Mouse (Mus musculus) gastrocnemius, postnatal 4 days (tissue): Measurements from ENCODE around the gene Tnfrsf8. TPM values are rescaled to one million over a fixed set of nuclear protein-coding genes. Genes with fewer than 3 reads are reported as not detected.
"Not testable (repeated sequence)": the region's sequence is repeated elsewhere in the genome, so short reads cannot be mapped to it uniquely, and the experiment has no call there.

Source experiments
- DNase-seq, 2 experiments: peaks; one replicate each; pipeline ENCODE4 v3.0.0; 2021 to 2022; ENCODE audit warnings: low spot score in 2 of 2, mixed read lengths in 2 of 2
- total RNA-seq, 2 experiments: library from RNA; stranded (reverse); gene quantifications; 2 replicates each; pipeline ENCODE4 v1.2.3; 2021

Tnfrsf8 gene
- total RNA-seq, 2 experiments from 2014 or later, result 0.20 to 0.29 TPM

- DNase-seq, result no peak
Observed at GRCm38 (mm10) chr4:145312530-145312929, 2.4 kb downstream of the Tnfrsf8 start.

- DNase-seq, result no peak
Observed at GRCm38 (mm10) chr4:145310859-145311258, 4.1 kb downstream of the Tnfrsf8 start.

GRCm38 (mm10) chr4:145306422-145306821 lies 8.5 kb downstream of the Tnfrsf8 start:
- DNase-seq, result no peak

DNA sequence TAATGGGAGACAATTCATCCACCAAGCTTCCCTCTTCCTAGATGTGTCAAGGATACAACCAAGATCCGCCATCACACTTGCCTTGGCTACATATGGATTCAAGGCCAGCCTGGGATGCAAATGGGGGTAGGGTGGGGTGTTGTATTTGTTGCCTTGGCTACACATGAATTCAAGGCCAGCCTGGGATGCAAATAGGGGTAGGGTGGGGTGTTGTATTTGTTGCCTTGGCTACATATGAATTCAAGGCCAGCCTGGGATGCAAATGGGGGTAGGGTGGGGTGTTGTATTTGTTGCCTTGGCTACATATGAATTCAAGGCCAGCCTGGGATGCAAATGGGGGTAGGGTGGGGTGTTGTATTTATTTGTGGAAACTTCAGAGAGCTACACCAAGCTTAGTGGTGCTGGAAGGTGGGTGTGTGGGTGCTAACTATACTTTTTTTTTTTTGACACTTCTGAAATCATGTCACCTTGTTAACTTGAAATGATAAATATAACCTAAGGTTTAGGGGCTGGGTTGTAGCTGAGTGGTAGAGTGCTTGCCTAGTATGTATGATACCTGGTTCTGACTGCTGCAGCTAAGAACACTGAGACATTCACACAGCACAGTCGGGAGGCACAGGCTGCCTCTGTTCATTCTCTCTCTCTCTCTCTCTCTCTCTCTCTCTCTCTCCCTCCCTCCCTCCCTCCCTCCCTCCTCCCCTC lies 9.2 kb downstream of the Tnfrsf8 start:
- not testable (repeated sequence) for DNase-seq

- no peak for DNase-seq
Observed at GRCm38 (mm10) chr4:145304109-145304508, 10.9 kb downstream of the Tnfrsf8 start.

GRCm38 (mm10) chr4:145302106-145302505 lies 12.9 kb downstream of the Tnfrsf8 start:
- no peak for DNase-seq

GRCm38 (mm10) chr4:145300210-145300927 lies 14.6 kb downstream of the Tnfrsf8 start:
- no peak for DNase-seq

DNA sequence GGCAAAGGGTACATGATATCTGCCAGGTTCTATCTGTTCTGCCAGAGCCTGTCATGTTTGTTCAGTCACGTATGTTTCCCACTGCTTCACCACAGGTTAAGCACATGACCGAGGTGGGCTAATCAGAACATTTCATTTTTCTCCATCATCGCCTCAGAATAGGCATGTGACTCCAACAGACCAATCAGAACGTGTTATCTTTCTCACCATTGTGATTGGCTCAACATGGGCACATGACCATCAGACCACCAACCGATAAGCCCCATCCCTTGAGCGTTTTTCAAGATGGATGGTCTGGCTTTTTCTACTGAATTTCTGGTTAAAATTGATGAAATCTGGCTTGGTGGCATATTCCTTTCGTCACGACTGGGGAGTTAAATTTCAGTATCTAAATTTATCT lies 15.6 kb downstream of the Tnfrsf8 start:
- no peak for DNase-seq

DNA sequence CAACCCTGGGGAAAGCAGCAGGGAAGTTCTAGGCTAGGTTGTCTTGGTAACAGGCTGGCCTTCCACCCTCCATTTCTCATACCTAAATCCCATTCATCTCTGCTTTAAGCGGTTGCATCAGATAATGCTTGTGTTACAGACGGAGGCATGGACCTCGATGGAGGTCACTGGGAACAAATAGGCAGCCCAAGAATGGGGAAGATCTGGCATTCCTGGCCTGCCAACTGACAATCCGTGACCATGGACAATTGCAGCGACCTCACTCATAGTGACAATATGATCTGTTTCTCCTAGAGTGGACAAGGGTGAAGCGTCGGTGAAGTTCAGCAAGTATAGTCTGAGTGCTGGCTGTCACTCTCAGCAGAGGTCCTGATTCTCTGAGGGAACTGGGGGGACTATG lies 16.1 kb downstream of the Tnfrsf8 start:
- DNase-seq, result no peak

- peak; percentile 41 to 67 for DNase-seq
Observed at GRCm38 (mm10) chr4:145295589-145296300, 19.2 kb downstream of the Tnfrsf8 start.

DNA sequence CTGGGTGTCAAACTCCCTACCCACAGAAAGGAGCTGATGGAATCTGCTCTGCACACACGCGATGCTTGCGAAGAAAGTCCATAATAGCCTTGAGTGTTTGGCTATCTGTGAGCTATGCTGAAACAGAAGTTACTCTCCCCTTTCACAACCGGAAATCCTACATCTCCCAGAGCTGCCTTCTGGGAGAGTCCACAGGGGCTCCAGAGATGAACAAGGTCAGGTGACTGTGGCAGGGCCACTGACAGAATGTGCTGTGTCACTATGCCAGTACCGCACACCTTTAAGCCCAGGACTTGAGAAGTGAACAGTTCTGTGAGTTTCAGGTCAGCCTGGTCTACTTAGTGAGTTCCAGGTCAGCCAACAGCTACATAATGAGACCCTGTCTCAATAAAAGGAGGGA lies 20.4 kb downstream of the Tnfrsf8 start:
- no peak for DNase-seq

DNA sequence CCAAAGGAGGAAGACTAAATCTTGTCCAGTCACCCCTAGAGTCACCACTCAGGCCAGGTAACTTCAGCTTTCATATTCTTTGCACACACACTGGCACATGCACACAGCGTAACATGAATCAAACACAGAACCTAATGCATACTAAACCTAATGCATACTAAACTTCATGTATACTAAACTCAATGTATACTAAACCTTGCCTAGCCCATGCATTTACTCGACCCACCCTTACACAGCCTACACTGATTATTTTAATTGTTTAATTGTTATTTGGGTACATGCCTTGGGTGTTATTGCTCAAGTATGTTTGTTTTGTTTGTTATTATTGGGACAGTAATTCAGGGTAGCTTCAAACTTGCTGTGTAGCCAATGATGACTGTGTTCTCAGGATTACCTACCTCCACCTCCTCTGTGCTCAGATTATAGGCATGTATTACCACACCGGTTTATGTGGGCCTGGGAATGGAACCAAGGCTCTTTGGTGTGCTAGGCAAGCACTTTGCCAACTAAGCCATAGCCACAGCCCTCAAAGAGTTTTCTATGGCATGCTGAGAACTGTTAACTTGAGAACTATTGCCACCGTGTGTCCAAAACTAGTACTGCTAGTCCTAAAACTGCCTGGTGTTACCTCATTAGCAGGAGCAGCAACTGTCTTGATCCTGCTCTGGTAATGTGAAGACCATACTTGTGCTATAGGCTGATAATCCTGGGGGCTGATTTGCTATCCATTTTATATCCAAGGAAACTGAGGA lies 28.4 kb downstream of the Tnfrsf8 start:
- DNase-seq, result peak in 1 of 2 experiments; percentile 61

DNA sequence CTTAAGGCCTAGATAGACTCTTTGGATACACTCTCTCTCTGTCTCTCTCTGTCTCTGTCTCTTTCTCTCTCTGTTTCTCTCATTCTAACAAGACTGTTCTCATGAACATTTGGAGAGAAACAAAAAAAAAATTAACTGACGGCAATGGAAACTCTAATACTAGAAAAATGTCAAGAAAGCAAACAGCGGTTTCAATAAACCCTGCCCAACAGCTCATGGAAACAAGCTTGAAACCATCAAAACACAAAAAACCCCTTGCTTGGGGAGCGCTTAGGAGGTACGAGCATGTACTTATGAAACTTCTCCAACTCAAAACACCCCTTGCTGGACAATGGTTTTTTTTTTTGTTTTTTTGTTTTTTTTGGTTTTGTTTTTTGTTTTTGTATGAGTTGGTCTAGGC lies 30.3 kb downstream of the Tnfrsf8 start:
- DNase-seq, result no peak

DNA sequence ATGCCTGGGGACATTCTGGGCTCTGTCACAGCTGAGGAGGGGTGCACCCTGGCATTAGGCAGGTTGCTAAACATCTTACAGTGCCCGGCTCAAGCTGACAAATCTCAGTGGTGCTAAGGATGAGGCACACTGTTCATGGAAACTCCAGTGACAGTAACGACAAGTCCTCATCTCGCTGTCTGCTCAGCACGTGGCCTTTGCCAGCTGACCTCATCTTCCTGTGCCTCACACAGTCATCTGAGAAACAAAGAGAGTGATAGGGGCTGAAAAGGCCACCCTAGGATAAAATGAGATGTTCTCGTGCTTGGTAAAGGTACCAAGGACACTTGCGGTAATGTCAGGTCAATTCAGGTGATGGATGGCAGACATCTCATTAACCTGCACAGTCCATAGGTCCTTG lies 31.5 kb downstream of the Tnfrsf8 start:
- DNase-seq, result no peak

GRCm38 (mm10) chr4:145280966-145281365 lies 34.0 kb downstream of the Tnfrsf8 start:
- no peak for DNase-seq

- DNase-seq, result no peak
Observed at GRCm38 (mm10) chr4:145278724-145279370, 36.1 kb downstream of the Tnfrsf8 start.

DNA sequence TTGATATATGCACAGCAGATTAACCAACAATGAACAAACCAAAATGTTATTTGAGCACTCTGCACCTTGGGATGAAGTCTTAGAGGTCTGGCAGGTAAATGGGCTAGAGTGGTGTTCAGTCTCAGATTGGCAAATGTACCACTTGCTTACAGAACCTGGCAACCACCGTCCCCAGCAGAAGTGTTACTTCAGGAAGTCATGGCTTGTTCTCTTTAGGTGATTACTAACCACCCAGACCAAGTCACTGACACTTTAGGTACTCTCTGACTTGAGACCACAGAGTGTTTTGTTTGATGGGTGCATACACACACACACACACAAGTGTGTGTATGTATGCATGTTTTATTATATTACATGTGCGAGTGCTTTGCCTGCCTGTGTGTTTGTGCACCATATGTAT lies 36.7 kb downstream of the Tnfrsf8 start:
- no peak for DNase-seq

- DNase-seq, result no peak
Observed at GRCm38 (mm10) chr4:145276368-145277249, 38.4 kb downstream of the Tnfrsf8 start.

GRCm38 (mm10) chr4:145274887-145275286 lies 40.1 kb downstream of the Tnfrsf8 start:
- no peak for DNase-seq

GRCm38 (mm10) chr4:145273923-145274322 lies 41.0 kb downstream of the Tnfrsf8 start:
- DNase-seq, result no peak
